Mouse (Mus musculus) stomach, postnatal 0 days (tissue): ENCODE results near the gene Fgfr2. TPM values are rescaled to one million over a fixed set of nuclear protein-coding genes. Genes with fewer than 3 reads are reported as not detected.
A peak's percentile ranks its signal among the peaks of the same experiment; 100 is the strongest.

ENCODE experiments used
- ATAC-seq: fragments of 200-750 bp; cut with Nextera tagmentation; 2 replicates; pipeline ENCODE4 v1.8.0; 2017; ENCODE audit not compliant: low FRiP score, low TSS enrichment
- DNase-seq: peaks from one replicate; pipeline ENCODE4 v3.0.0-alpha.2; 2016; ENCODE audit warnings: low spot score
- H3K27ac ChIP-seq: fragments of 300-500 bp; sonication (generic); replicated peaks from 2 replicates; pipeline ENCODE4 v1.5.1; 2014; ENCODE audit warnings: mild to moderate bottlenecking, control low read depth
- H3K27me3 ChIP-seq: fragments of 300-500 bp; sonication (generic); 2 replicates; pipeline ENCODE4 v1.6.1; 2014; ENCODE audit warnings: low read length; ENCODE audit not compliant: control insufficient read depth, insufficient read depth
- H3K36me3 ChIP-seq: fragments of 300-500 bp; sonication (generic); 2 replicates; pipeline ENCODE4 v1.6.1; 2014; ENCODE audit warnings: low read length, mixed read lengths; ENCODE audit not compliant: control insufficient read depth, insufficient read depth
- H3K4me1 ChIP-seq: fragments of 300-500 bp; sonication (generic); replicated peaks from 2 replicates; pipeline ENCODE4 v1.6.1; 2014; ENCODE audit warnings: antibody characterized with exemption; ENCODE audit not compliant: control insufficient read depth, insufficient read depth
- H3K4me2 ChIP-seq: fragments of 300-500 bp; sonication (generic); replicated peaks from 2 replicates; pipeline ENCODE4 v1.6.1; 2014; ENCODE audit warnings: low read depth, mild to moderate bottlenecking, control low read depth, moderate library complexity
- H3K4me3 ChIP-seq: fragments of 300-500 bp; sonication (generic); 2 replicates; pipeline ENCODE4 v1.5.1; 2014; ENCODE audit warnings: low read depth, low read length, control low read depth
- H3K9ac ChIP-seq: fragments of 300-500 bp; sonication (generic); 2 replicates; pipeline ENCODE4 v1.6.1; 2014; ENCODE audit warnings: mild to moderate bottlenecking, low read length, control low read depth, mixed read lengths
- H3K9me3 ChIP-seq: fragments of 300-500 bp; sonication (generic); 2 replicates; pipeline ENCODE4 v1.6.1; 2016; ENCODE audit warnings: low read length; ENCODE audit not compliant: control insufficient read depth
- CTCF ChIP-seq: IDR thresholded peaks from 2 replicates; pipeline ENCODE4 v1.5.1; 2016; ENCODE audit warnings: antibody characterized with exemption, low read depth, mild to moderate bottlenecking, moderate library complexity
- EP300 ChIP-seq: optimal IDR thresholded peaks from 2 replicates; pipeline ENCODE3; 2016; ENCODE audit warnings: antibody characterized with exemption
- WGBS: fragments of 180-500 bp; shearing (Covaris S2); extraction: QIAGEN DNeasy Blood & Tissue Kit; methylation state at CpG from one replicate; pipeline ENCODE4 v1.1.7; 2014; 5-methylcytosine and 5-hydroxymethylcytosine counted together
- polyA plus RNA-seq: library from polyadenylated mRNA; unstranded; fragments of >200 nt; fragmentation: Nextera tagmentation; extraction: Ambion mirVana; gene quantifications from 2 replicates; pipeline ENCODE4 v1.2.1, GENCODE M21; 2015

Gene Fgfr2
- polyA plus RNA-seq, 1 experiment from 2014 or later, result 60.8 TPM

DNA sequence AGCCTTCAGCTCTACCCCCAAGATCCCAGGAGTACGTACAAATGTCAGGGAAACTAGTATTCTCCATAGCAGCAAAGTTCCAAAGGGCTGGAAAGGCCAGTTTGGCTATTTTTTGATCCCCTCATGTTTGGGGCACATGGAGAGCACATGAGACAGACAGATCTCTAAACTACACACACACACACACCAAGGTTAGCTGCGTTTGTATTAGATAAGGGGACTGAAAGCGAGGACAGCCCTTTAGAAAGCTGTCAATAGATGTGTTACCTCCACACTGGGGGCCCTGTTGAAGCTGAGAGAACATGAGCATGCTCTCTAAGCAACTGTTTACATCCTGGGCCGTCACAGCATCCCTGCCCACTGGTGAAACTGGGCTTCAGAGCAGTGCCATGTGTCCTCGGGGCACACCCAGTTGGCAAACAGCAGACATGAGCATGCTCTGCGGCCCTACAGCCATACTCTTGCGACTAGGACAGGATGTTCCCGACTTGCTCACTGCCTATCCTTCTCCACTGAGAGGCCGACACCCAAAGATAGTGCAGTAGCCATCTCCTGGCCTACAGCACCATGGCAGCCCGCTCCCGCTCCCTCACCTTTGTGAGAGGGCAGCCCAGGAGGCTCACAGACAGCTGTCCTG lies 356.8 kb downstream of the Fgfr2 start:
- H3K9ac ChIP-seq, result no peak overlapping the region
- H3K27me3 ChIP-seq, result no peaks in the 10 kb centered on the region
- ATAC-seq (peak; percentile 84), DNase-seq (peak; percentile 72)
- peaks cover under 1% of the 10 kb centered on the region; the same call in 1 of the 2 replicates for H3K36me3 ChIP-seq
- TF ChIP-seq EP300 (no peak), CTCF (no peak)
- peak overlapping the region; percentile 76 for H3K27ac ChIP-seq
- 65% methylated on average over 11 of the region's 11 CpGs for WGBS
- H3K9me3 ChIP-seq, result no peaks in the 10 kb centered on the region
- no peaks in the 10 kb centered on the region; the same call in none of the 2 replicates for H3K4me1 ChIP-seq
- H3K4me3 ChIP-seq, result no peak overlapping the region
- no peak overlapping the region for H3K4me2 ChIP-seq

DNA sequence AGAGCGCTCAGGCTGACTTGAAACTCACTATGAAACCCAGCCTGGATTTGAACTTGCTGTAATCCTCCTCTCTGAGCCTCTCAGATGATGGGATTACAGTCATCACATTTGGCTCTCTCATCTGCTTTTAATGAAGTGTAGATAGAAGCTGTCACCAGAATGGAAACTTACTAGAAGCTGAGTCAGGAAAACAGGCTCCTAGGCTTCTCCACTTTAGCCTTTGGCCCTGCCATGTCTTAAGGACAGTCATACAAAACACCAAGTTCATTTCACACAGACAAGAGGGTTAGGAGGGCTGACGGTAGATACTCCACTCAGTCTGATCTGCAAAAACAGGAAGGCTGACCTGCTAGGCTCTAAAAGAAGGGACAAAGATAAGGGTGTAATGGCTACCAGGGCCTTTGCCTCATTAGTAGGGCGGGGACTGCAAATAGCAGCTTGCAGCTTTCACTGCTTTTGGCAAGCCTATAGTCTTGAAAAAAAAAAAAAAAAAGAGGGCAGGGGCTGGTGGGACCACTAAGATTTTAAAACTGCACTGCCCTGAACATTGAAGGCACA lies 357.4 kb downstream of the Fgfr2 start:
- Histone ChIP-seq H3K4me1 (no peaks in the 10 kb centered on the region; the same call in none of the 2 replicates), H3K4me2 (no peak overlapping the region), H3K27me3 (no peaks in the 10 kb centered on the region), H3K27ac (peak overlapping the region; percentile 76), H3K9me3 (no peaks in the 10 kb centered on the region), H3K4me3 (no peak overlapping the region), H3K36me3 (no peaks in the 10 kb centered on the region), H3K9ac (no peak overlapping the region)
- DNase-seq, result no peak
- TF ChIP-seq CTCF (no peak), EP300 (no peak)
- 65% methylated on average over 3 of the region's 3 CpGs for WGBS
- no peak for ATAC-seq

DNA sequence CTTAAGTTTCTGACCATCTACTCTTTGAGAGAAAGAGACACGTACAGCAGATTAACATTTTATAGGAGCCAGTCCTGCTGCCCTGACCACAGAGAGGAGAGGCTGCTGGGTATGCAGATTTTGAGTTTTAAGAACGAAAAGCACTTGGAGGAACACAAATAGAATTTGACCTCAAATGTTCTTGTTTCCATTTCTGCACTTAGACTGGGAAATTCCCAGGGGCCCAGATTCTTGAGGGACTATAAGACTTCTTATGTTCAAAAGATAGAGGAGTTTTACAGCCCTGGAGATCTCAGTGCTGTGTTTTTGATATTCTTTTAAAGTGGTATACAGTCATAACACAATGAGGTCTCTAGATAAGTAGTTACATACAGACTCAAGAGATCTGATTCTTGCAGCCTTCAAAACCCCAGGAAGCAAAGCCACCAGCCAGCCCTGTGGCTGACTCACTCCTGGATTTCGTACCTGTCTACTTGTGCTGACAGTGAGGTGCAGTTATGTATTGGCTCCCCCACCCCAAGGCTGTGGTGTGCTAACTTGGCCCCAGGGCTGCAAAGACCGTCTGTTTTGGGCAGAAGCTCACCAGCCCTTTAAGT lies 358.2 kb downstream of the Fgfr2 start:
- H3K9ac ChIP-seq, result no peak overlapping the region
- no peak overlapping the region for H3K4me2 ChIP-seq
- no peaks in the 10 kb centered on the region for H3K27me3 ChIP-seq
- H3K4me3 ChIP-seq, result no peak overlapping the region
- DNase-seq (no peak), ATAC-seq (no peak)
- WGBS, result 61% methylated on average over 4 of the region's 4 CpGs
- no peaks in the 10 kb centered on the region for H3K9me3 ChIP-seq
- TF ChIP-seq EP300 (no peak), CTCF (no peak)
- no peaks in the 10 kb centered on the region; the same call in none of the 2 replicates for H3K4me1 ChIP-seq
- peak overlapping the region; percentile 76 for H3K27ac ChIP-seq
- H3K36me3 ChIP-seq, result no peaks in the 10 kb centered on the region

DNA sequence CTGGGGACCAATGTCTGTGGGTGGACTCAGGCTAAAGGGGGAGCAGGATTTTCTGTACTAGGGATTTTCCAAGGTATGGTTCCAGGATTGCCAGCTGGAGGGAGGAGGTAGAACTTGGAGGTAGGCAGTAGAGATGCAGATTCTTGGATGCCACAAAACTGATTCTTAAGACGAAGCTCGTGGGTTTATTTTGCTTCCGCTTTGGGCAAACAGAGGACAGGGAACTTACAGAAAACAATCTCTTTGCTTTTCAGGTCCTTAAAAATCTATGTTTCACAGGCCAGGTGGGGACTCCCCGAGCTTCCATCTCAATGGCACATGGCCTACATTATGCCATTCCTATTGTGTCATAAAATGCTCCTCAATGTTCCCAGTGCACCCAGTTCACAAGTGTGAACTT lies 358.8 kb downstream of the Fgfr2 start:
- no peaks in the 10 kb centered on the region for H3K27me3 ChIP-seq
- no peak for ATAC-seq
- TF ChIP-seq CTCF (no peak), EP300 (no peak)
- H3K4me3 ChIP-seq, result no peak overlapping the region
- 90% methylated on average over 4 of the region's 4 CpGs for WGBS
- H3K36me3 ChIP-seq, result 0 out of 2 replicates have a peak, but pooled peaks cover 2% of the 10 kb centered on the region
- H3K4me2 ChIP-seq, result no peak overlapping the region
- no peak overlapping the region for H3K27ac ChIP-seq
- no peaks in the 10 kb centered on the region; the same call in none of the 2 replicates for H3K4me1 ChIP-seq
- H3K9ac ChIP-seq, result no peak overlapping the region
- no peaks in the 10 kb centered on the region for H3K9me3 ChIP-seq
- no peak for DNase-seq

- TF ChIP-seq EP300, result no peak
- TF ChIP-seq CTCF, result no peak
- Histone ChIP-seq H3K27me3 (no peaks in the 10 kb centered on the region), H3K4me3 (no peak overlapping the region), H3K4me2 (no peak overlapping the region), H3K27ac (no peak overlapping the region), H3K9me3 (no peaks in the 10 kb centered on the region), H3K36me3 (0 out of 2 replicates have a peak, but pooled peaks cover 2% of the 10 kb centered on the region), H3K9ac (no peak overlapping the region), H3K4me1 (no peaks in the 10 kb centered on the region; the same call in none of the 2 replicates)
- ATAC-seq, result no peak
- no peak for DNase-seq
- 84% methylated on average over 5 of the region's 5 CpGs for WGBS
Observed at GRCm38 (mm10) chr7:132763911-132764310, 359.2 kb downstream of the Fgfr2 start.

DNA sequence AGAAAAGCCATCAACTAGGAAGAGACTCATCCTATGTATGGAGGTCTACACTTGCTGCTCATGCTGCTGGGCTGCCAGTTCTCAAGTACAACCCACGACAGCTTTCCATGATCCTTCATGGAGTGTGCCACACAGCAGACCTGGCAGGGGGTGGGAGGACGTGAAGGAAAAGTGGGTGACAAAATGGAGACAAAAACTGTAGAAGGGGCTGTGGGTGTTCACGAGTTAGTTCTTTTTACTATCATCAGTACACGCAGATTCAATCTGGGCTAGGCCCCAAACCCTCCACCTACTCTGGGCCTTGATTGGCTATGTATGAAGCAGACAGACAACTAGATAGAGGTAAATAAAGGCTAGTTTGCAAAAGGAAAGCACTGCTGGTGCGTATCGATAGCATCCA lies 359.8 kb downstream of the Fgfr2 start:
- no peak for DNase-seq
- Histone ChIP-seq H3K36me3 (0 out of 2 replicates have a peak, but pooled peaks cover 2% of the 10 kb centered on the region), H3K4me1 (no peaks in the 10 kb centered on the region; the same call in 1 of the 2 replicates), H3K27me3 (no peaks in the 10 kb centered on the region), H3K4me3 (no peak overlapping the region), H3K27ac (no peak overlapping the region), H3K4me2 (no peak overlapping the region), H3K9ac (no peak overlapping the region), H3K9me3 (no peaks in the 10 kb centered on the region)
- TF ChIP-seq EP300 (no peak), CTCF (no peak)
- WGBS, result 97% methylated on average over 6 of the region's 6 CpGs
- ATAC-seq, result no peak
